Mouse (Mus musculus) heart, embryonic 15.5 days (tissue): Measurements from ENCODE around the gene Lctl. TPM values are rescaled to one million over a fixed set of nuclear protein-coding genes. Genes with fewer than 3 reads are reported as not detected.

Experiments
- polyA plus RNA-seq: library from polyadenylated mRNA; unstranded; fragments of >200 nt; fragmentation: Nextera tagmentation; extraction: Ambion mirVana; gene quantifications from 2 replicates; pipeline ENCODE4 v1.2.1, GENCODE M21; 2015

Lctl gene
- polyA plus RNA-seq, 1 experiment from 2014 or later = 0.13 TPM

Other genes starting within 250 kb of the Lctl start
- gene Smad6, start 95.1 kb upstream of the Lctl start, polyA plus RNA-seq = 16.4 and 19.8 TPM in 2 replicates
- 14.7 and 19.2 TPM in 2 replicates for gene Zwilch, start 56.0 kb downstream of the Lctl start, polyA plus RNA-seq
- 648 and 701 TPM in 2 replicates for gene Rpl4, start 56.2 kb downstream of the Lctl start, polyA plus RNA-seq
- 29.6 and 29.9 TPM in 2 replicates for gene Snapc5, start 62.1 kb downstream of the Lctl start, polyA plus RNA-seq
- gene Uchl4, start 118.1 kb downstream of the Lctl start, polyA plus RNA-seq = 1.3 and 2.0 TPM in 2 replicates
- gene Map2k1, start 136.5 kb downstream of the Lctl start, polyA plus RNA-seq = 78.3 and 80.8 TPM in 2 replicates
- 98.0 and 113 TPM in 2 replicates for gene Tipin, start 164.4 kb downstream of the Lctl start, polyA plus RNA-seq
- gene Dis3l, start 224.1 kb downstream of the Lctl start, polyA plus RNA-seq = 17.3 and 18.5 TPM in 2 replicates